Mouse (Mus musculus) testis, postnatal 14 days (tissue): ENCODE results near the gene Icosl.
"Not testable (repeated sequence)": the region's sequence is repeated elsewhere in the genome, so short reads cannot be mapped to it uniquely, and the experiment has no call there.

Experiments
- DNase-seq: peaks from one replicate; pipeline ENCODE4 v3.0.0; 2021; ENCODE audit warnings: low spot score

The Icosl gene

DNA sequence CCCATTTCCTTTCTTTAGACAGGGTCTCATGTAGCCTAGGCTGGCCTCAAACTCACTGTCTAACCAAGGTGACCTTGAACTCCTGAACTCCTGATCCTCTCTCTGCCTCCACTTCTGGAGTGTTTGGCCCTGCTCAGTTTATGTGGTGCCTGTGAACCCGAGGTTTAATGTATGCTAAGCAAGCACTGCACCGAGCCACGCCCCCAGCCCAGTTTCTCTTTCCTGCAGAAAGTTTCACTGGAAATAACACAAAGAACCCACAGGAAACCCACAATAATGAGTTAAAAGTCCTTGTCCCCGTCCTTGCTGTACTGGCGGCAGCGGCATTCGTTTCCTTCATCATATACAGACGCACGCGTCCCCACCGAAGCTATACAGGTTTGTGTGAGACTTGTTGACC is 5.9 kb downstream of the Icosl start:
- no peak for DNase-seq

DNA sequence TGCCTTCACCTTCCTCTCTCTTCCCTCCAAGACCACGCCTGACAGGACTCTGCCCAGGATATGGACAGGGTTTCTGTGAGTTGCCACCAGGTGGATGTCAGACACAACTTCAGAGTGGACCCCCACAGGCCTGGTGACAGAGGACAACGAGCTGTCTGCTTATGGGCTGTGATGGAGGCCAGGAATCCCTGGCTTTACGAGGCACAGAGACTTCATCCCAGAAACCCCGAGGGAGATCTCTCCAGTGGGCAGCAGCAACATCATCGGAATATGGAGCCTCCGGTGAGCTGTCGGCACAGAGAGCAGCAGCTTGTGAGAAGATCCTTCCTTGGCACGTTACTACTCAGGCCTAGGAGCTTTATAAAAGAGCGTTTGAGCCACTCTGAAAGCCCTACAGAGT is 8.8 kb downstream of the Icosl start:
- no peak for DNase-seq

DNA sequence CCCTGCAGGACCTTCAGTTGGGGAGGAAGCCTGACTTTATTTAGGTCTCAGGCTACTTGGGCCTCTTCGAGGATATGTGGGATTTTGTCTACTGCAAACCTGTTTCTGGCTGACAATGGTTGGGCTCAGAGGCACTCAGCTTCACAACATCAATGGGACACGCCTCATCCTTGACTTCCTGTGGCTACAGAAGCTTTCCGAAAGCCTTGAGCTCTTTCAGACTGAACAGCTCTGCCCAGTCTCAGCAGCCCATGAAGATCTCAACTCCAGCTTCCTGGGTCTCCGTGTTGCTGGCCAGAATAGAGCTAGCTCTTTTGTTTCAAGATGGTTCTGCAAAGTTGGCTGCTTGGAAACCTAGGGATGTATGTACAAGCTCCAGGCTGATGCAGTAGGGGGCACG is 9.2 kb downstream of the Icosl start:
- DNase-seq = no peak

DNA sequence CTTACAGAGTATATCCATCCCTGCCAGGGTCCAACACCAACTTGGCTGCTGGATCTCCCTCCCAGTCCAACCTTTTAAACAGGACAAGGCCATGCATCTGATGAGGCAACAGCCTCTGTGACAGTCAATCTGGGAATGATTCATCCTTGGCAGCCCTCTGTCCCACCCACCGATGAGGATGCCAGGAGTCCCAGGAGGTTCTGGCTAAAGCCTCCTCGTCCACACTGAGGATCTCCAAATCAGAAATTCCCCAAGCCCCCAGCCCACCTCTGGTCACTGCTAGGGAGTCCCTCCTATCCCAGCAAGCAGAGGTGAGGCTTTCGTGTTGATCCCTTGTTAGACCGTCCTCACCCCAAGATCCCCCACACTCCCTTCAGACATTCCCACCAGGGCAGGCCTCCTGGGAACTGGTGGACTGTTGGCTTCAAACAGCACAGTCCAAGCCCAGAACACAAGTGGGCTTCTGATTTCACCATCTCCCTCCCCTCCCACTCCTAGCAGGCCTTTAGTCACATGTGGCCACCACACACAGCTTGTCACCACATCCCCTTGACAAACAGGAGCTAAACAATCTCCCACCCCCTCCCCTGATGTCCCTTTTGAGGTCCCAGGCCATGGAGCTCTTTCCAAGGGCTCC is 11.0 kb downstream of the Icosl start:
- DNase-seq = no peak

DNA sequence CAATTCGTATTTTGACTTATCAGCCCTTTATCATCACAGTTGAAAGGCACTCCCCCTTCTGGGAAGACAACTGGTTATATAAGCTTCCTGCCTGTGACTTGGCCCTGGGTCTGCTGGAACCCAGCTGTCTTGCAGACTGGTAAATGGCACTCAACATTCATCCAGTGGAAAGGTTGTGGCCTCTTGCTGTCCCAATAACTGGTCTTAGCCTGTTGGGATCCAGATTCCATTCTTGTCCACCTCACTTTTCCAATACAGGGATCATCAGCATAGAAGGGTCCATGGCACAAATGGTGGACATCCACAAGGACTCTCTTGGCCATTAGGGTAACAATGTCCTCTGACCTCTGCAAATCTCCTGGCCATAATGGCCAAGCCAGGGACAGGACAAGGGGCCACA is 15.0 kb downstream of the Icosl start:
- DNase-seq = no peak

DNA sequence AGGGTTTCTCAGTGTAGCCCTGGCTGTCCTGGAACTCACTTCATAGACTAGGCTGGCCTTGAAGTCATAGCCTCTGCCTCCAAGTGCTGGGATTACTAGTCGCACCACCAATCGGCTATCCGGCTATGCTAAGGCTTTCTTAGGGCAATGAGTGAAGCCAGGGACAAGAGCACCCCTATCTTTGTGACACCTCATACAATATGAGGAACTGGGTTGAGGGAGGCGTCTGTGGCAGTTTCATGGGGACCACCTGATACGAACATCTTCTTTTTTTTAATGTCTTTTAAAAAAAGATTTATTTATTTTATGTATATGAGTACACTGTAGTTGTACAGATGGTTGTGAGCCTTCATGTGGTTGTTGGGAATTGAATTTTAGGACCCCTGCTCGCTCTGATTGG is 16.6 kb downstream of the Icosl start:
- no peak for DNase-seq

DNA sequence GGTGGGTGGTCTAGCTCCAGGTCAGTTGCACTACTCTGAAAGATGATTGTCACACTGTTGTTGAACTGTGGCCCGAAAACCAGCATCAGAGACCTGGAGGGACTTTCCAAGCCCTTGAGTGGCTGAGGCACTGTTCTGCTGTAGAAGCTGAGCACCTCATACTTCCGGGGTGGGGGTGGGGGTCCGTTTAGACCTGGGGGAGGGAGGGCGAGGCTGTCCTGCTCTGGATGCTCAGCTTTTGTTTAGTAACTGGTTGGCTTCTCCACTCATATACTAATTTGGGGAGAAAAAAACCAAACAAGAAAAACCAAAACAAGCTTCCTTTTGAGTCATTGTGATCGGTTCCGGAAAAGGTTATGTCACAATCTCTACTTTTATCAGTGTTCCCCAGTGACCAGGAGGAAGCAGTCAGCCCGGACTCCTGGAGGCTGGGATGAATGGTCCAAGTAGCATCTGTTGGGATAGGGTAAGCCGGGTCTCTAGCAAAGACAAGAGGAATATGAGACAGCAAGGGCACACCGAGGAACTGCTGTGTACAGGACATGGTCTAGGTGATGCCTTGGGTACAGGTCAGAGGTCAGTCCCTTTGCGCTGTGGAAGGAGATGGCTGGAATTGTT is 17.5 kb downstream of the Icosl start:
- no peak for DNase-seq

DNA sequence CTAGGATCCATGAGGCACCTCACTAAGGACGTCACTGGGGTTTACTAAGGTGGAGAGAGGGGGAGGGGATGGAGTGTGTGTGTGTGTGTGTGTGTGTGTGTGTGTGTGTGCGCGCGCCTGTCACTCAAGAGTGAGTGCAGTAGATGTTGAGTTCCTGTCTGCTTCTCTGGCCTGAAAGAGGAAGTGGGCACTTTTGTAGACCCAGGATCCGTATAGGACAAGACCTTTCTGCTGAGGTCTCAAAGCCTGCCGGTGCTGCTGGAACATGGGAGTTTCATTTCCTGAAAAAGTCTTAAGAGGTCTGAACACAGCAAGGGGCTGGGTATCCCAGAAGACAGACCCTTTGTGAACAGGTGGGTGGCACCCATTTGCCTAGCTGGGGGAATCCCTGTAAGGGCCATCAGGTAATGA is 18.0 kb downstream of the Icosl start:
- no peak for DNase-seq

DNA sequence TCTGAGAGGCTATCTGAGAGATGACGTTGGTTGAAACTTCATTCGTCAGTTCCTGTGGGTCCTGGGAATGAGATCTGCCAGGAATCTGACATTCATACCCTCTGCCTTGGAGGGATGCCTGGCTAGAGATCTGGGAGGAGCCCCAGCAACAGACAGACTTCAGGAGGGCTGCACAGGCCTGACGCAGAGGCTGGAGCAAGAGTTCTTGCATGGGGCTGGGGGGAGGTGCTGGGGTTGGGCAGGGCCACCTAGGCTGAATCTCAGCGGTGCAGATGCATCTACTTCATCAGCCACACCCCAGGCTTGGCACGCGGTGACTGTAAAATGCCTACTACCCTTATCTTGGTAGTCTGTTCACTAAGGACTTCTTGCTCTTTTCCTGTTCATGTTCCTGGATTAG is 21.1 kb downstream of the Icosl start:
- no peak for DNase-seq

DNA sequence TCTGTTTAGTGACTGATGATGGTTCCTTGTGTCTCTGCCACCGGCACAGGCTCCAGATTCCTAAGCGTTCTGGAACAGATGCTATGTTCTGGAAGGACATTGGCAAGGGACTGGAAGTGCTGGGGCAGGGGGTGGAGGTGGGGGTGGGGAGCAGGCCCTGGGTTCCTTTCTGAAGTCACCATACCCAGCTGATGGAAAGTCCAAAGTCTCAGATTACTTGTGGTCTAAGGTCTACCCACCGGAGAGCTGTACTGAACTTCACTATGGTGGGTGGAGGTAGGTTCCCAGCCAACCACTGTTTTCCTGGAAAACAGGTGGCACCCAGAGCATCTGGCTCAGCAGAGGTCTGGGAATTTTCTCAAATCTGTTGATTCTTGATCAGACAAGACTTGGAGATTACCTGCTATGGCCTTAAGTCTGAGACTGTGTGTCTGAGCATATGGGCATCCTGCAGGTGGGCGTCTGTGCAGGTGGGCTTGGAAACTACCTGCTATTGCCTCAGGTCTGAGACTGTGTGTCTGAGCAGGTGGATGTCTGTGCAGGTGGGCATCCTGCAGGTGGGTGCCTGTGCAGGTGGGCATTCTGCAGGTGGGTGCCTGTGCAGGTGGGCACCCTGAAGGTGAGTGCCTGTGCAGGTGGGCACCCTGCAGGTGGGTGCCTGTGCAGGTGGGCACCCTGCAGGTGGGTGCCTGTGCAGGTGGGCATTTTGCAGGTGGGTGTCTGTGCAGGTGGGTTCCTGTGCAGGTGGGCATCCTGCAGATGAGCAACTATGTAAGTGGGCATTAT is 21.8 kb downstream of the Icosl start:
- DNase-seq = no peak

DNA sequence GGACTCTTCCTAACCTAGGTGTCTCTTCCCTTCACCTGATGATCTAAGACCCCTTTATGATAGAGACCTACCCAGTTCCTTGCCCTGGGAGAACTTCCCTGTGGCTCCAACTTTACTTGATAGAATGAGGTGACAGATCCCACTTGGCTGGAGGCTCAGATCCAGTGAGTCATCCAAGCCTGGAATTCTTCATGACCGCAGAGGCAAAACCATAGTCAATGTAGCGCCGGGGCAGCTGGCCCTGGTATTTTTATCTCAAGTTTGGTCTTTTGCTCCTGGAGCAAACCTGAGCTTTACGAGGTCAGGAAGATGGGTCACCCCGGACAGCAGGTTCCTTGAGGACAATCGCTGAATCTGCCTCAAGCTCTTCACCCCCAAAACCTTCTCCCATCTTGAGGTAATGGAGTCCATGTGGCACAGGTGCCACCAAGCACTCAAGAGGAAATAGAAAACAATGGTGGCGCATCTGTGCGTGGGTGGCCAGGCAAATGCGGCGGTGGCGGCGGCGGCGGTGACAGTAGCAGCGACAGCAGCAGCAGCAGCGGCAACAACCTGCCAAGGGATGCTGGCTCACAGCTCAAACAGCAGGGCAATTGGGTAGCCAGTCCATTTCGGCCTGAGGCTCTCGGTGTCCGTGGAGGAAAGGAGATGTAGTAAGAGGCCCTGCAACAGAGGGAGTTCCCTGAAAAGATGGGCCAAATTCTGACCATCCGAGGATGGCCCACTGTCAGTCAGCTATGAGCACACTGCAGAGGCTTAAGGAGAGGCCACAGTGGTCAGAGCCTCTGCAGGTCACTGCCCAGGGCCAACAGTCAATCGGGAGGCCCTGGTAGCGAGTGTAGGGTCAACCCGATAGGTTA is 23.0 kb downstream of the Icosl start:
- no peak for DNase-seq

DNA sequence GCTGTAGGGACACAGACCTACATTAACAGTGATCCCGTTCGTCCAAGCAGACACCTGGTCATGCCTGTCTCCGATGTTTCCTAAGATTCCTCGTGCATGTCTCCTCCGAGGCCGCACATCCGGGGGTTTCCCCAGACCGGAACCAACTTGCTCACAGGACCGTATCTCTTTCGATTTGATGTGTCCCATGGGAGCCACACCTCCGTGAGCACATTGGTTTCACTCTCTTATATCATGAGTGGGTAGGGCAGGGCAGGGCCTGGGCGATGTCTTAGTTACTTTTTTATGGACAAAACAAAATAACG is 23.6 kb downstream of the Icosl start:
- DNase-seq = no peak

DNA sequence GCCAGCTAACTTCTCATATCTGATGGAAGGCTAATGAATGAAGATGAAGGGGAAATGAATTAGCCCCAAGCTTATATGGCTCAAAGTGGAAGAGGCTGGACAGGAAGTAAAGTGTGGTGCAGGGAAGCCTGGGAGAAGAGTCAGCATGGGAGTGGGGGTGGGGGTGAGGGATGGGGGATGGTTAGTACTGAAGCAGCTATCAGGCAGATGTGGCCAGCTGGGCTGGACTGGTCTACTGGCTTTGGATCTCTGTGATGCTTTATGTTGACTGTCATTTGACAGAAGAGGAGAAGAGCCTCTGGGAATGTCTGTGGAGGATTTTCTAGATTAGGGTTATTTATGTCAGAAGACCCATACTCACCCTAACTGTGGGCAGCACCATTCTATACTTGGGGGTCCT is 26.1 kb downstream of the Icosl start:
- no peak for DNase-seq

DNA sequence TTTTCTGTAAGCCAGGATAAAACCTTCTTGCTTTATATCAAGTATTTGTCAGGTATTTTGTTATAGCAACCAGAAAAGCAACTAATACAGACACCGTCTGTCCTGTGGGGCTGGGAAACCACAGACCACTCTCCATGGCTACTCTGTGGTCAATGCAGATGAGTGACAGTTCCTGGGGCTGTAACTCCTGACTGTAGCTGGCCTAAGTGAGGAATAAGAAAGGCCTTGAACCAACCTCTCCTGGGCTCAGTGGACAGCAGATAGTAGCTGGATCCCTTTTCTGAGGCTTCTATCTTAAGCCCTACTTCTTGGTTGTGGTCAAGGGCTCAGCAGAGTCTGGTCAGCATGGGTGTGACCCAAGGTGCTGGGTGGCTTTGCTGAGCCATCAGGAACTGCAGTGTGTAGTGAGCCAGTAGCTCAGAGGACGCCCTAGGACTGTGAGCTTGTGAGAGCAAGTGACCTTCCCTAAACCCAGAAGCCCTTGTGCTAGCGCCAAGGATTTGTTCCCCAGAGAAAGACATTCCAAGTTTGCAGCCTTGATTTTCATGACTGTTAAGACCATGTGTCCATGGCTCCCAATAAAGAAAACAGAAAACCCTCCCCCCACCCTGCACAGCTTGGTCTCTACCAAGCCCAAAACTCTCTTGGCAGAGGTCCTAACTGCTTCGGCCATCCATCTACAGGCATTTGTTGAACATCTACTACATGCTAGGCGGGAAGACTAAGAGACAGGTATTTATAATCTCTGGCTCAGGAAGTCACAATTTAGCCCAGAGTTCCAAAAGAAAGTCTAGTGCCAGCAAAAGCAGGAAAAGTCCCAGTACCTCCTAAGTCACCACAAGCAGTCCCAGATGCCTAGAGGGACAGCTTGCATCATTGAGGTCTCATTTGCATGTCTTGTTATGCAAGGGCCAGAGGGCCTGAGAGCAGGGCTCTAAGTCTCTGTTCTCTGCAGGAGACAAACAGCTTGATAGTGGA is 27.1 kb downstream of the Icosl start:
- peak; percentile 40 for DNase-seq

DNA sequence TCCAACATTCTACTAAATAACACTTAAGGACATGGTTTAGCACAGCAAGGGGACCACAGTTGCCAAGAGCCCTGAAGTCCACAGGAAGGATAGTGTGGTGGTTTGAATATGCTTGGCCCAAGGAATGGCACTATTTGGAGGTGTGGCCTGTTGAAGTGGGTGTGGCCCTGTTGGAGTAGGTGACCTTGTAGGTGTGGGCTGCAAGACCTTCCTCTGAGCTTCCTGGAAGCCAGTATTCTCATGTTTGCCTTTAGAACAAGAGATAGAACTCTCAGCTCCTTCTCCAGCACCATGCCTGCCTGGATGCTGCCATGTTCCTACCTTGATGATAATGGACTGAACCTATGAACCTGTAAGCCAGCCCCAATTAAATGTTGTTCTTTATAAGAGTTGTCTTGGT is 30.8 kb downstream of the Icosl start:
- not testable (repeated sequence) for DNase-seq

DNA sequence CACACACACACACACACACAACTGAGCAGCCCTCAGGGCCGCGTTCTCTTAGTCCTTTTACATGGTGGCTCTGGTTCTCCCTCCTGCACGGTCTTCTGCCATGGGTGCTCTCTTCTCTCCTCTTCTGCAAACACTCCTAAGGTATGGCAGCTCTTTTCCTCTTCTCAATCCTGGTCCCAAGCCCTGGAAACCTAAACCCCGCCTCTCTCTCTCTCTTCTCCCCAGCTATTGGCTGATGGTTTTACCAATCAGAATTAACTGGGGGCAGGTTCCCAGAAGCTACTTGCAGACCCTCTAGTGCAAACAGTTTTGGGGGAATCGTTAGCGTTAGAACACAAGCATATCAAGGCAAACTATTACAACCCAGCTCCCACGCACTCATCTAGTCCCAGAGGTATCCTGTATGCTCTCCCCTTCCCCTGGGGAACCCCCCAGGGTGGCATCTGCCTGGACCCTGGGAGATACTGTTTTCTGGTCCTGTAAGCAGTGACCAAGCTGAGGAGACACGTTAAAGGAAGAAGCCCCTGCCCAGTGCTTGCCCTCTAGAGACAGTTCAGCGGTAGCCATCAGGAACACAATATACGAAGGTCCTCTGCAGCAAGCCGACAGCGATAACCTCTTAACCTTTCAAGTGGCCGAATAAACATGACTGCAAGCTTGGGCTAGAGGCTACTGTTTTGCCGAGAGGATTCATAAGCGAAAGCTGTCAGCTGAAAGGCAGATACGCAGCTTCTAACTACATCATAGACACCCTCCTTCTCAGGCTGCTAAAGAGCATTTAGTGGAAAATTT is 32.1 kb downstream of the Icosl start:
- DNase-seq = no peak

DNA sequence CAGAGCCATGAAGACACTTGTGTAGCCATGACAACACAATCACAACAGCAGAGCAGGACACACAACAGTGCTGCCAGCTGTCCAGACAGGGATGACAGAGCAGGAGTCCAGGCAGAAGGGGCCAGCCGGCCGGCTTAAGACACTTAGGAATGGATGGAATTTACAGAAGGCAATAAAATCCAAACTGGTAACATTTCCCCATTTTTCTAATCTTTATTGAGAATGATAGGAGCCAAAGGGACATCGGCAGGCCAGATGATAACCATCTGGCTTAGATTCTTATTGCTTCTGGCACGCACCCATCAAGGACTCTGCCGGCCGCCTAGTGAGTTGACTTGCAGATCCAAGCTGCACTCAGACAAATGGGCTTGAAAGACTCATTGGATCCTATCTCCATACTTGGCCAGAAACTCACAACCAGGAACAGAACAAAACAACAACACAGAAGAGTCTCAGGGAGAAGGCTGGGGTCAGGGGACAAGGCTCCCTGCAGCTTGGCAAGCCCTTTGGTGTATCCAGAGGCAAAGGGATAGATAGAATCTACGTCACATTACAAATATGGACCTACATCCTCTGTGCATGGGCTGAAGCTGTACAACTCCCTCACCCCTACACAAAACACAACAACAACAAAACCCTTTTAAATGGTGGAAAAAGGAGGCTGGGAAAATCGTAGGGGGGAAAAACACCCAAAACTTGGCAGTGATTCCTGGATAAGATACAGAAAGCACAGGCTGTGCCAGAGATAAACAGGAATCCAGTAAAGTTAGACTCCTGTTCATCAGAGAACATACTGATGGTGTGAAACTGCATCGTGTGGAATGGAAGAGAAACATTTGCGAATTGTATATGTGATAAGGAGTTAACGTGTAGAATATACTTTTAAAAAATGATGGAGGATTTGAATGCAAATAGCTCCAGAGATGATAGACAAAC is 35.7 kb downstream of the Icosl start:
- DNase-seq = peak; percentile 36

DNA sequence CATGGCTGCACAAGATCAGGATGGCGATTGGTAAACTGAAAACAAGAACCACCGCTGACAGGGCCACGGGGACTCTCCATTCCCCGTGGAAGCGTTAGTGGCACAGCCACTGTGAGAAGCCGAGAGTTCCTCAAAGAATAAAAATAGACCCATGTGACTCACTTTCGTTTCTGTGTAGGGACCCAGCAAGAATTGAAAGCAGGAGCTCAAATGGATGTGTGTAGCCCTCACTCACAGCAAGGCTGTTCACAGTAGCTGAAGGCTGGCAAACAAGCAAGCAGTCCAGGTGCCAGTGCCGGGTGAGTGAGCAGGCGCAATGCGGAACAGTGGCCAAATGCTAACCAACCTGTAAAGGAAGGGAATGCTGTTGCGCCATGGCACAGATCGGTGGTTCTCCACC is 36.4 kb downstream of the Icosl start:
- DNase-seq = no peak

DNA sequence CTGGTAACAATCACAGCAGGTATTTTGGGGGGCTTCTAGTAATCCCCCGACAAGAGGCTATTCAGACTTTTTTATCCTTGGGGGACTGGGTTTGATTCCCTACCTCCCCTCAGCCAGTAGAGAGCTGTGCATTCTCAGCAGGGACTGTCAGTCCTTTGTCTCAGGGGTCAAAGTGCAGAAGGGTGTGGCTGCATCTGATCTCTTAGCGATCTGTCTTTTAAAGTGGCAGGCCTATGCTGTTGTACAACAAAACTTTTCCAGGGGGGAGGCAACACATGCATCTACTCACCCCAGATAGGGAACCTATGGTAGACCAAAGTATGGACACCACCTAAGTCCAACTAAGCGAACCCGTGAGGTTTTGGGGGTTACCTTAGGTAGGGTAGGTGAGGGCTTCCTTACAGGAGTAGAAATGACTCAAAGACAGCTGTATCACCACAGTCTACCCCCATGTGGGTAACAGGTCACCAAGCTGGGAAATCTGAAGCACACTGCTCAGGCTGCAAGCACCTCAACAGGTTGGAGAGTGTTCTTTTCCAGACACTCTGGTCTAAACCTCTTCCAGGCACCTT is 45.5 kb downstream of the Icosl start:
- no peak for DNase-seq
